Mouse (Mus musculus): Measurements from ENCODE around the gene Chp1.
A peak's percentile ranks its signal among the peaks of the same experiment; 100 is the strongest.
"Not testable (repeated sequence)": the region's sequence is repeated elsewhere in the genome, so short reads cannot be mapped to it uniquely, and the experiment has no call there.

Gene Chp1

DNA sequence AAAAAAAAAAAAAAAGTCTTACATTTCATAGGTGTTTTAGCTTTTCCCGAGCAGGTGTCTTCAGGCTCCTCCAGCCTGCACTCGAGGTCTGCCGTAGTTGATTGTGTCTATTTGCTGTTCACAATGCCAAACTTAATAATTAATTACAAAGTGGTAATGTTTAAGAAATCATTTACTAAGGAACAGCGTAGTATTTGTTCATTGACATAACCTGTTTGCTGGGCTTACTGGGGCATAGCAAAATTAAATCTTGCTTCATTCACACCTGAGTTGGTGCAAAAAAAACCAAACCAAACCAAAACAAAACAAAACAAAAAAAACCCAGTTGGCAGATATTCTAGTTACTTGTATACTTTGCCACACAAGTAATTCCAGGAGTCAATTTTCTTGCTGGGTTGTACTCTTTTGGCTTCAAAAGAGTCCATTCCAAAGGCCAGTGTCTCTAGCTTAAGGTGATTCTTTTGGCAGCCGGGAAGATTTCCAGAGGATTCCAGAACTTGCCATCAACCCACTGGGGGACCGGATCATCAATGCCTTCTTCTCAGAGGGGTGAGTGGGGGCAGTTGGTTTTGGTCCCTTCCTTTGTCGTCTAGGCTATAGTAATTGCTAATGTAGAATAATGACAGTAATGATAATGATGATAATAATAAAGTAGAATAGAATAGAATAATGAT lies 18.8 kb downstream of the Chp1 start:
- no peak for DNase-seq (ENCODE audit: low read depth)

DNA sequence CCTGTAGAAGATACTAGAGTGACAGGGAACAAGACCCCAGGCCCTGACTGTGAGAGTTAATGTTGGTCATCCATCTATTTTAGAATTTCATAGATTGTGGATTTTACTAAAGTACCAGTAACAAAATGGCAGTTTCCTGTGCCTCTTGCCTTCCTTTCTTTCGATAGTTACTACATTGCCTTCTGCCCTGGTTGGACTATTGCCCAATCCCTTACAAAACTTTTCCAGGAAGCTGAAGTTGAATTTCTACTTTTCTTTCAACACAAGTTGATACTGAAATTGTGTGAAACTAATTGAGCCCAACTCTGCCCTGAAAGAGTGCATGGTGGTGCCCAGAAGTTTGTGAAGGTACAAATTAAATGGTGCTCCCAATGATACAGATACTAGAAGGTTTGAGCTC lies 25.0 kb downstream of the Chp1 start:
- no peak for DNase-seq (ENCODE audit: low read depth)

GRCm38 (mm10) chr2:119581571-119581970 lies 34.1 kb downstream of the Chp1 start:
- no peak for DNase-seq (ENCODE audit: low read depth)

DNA sequence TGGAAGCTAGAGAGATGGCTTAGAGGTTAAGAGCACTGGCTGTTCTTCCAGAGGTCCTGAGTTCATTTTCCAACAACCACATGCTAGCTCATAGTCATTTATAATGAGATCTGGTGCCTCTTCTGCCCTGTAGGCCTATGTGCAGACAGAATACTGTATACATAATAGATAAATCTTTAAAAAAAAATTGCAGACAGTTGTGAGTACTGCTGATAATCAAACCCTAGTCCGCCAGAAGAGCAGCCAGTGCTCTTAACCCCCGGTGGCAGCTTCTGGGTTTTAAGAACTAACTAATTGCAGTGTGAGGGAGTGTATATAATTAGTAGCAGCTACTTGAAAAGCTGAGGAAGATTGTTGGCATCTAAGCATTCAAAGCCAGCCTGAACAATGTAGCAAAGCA lies 35.9 kb downstream of the Chp1 start:
- DNase-seq (ENCODE audit: low read depth) = no peak

- DNase-seq (ENCODE audit: low read depth) = no peak
Measured at GRCm38 (mm10) chr2:119584282-119584681, 36.8 kb downstream of the Chp1 start.

- no peak for DNase-seq (ENCODE audit: low read depth)
Measured at GRCm38 (mm10) chr2:119587383-119587782, 39.9 kb downstream of the Chp1 start.

GRCm38 (mm10) chr2:119591247-119591646 lies 43.8 kb downstream of the Chp1 start:
- no peak for DNase-seq (ENCODE audit: low read depth)

GRCm38 (mm10) chr2:119593765-119594112 lies 46.2 kb downstream of the Chp1 start:
- no peak for DNase-seq (ENCODE audit: low read depth)

GRCm38 (mm10) chr2:119594113-119594981 lies 46.9 kb downstream of the Chp1 start:
- peak; percentile 94 for DNase-seq (ENCODE audit: low read depth)

DNA sequence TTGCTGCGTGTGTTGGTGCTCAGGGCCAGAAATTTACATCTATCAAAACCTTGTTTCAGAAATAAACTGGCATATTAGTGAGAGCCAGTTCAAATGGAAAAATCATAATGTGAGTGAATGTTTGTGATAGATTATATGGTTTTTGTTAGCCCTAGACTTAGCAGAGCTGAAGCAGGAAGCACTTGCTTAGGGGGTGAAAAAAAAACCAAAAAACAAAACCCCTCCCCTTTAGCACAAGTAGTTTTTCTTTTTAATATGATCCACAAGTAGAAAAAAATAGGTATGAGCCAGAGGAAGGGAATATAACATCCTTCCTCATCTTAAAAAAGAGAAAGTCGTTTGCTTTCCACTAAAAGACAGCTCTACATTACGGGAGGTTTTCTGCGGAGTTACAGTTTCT lies 47.8 kb downstream of the Chp1 start:
- no peak for DNase-seq (ENCODE audit: low read depth)

- DNase-seq (ENCODE audit: low read depth) = no peak
Measured at GRCm38 (mm10) chr2:119596781-119597330, 49.4 kb downstream of the Chp1 start.

DNA sequence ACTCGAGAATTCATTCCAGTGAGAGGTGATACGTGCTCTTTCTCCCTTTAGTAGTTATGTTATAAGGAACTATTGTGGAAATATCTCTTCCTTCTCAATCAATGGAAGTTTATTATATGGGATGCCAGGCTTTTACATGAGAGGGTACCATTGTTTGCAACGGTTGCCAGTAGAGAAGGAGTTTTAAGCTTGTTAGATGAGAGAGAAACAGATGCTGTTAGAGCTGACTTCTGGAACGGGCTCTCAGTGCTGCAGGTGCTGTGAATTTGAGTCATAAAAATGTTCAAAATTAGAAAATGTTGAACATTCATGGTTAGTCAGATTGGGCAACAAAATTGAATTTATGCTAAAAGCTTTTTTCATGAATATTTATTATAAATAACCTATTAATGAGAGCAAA lies 53.5 kb downstream of the Chp1 start:
- no peak for DNase-seq (ENCODE audit: low read depth)

DNA sequence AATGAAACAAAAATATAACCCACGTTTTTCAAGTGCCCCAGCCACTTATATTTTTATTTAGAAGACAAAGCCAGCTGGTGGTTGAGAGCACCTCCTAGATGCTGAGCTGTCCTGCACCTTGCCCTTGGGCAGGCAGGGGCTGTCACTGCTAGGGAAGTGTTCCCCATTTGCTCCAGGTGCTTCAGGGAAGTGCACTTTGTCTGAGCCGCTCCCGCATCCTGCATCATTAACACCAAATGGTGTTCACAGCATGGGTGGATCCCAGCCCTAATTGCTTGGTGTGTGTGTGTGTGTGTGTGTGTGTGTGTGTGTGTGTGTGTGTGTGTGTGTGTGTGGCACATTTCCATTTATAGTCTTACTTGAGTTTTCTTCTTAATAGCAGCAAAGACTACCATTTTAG lies 54.1 kb downstream of the Chp1 start:
- DNase-seq (ENCODE audit: low read depth) = not testable (repeated sequence)

- DNase-seq (ENCODE audit: low read depth) = no peak
Measured at GRCm38 (mm10) chr2:119602488-119602887, 55.0 kb downstream of the Chp1 start.

GRCm38 (mm10) chr2:119603909-119604308 lies 56.4 kb downstream of the Chp1 start:
- no peak for DNase-seq (ENCODE audit: low read depth)

DNA sequence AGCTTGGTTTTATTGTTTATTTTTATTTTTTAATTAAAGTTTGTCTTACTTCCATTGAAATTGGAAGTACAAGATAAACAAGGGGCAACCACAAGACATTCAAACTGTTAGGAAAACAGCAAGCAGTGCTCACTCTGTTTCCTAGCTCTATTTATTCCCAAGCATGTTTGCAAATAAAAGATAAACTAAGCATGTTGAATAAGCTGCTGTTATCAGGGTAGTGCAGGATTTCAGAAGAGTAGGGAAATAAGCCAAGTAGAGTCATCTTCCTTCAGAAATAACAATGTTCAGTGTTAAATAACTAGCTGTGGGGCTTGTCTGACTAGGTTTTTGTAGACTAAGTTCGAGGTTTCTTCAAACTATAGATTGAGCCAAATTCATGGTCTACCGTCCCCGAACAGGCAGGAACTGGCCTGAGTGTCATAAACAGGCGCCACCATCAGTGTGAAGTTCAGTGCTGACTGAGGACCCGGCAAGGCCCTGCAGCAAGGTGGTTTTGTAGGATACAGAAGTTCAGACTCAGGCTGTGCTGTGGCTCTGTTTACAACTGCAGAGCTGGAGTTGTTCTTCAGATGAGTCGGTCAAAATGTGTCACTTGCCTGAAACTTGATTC lies 58.0 kb downstream of the Chp1 start:
- no peak for DNase-seq (ENCODE audit: low read depth)

DNA sequence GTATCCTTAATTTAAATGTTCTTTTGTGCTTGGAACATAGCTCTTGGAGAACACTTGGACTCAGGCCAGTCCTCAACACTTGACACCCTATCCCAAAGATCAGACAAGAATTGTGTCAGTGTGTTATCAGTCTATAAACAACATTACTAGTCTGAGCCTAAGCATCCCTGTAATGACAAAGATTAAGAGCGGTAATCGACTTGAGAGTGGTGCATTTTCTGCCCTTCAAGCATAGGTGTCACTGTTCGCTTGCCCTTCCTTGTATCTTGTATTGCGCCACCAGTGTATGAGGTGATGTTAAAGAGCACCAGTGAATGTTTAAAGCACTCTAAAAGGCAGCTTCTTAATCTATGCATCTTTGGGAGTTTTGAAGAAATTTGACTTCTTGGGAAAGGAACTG lies 59.5 kb downstream of the Chp1 start:
- no peak for DNase-seq (ENCODE audit: low read depth)

- DNase-seq (ENCODE audit: low read depth) = no peak
Measured at GRCm38 (mm10) chr2:119617841-119618198, 70.3 kb downstream of the Chp1 start.

DNA sequence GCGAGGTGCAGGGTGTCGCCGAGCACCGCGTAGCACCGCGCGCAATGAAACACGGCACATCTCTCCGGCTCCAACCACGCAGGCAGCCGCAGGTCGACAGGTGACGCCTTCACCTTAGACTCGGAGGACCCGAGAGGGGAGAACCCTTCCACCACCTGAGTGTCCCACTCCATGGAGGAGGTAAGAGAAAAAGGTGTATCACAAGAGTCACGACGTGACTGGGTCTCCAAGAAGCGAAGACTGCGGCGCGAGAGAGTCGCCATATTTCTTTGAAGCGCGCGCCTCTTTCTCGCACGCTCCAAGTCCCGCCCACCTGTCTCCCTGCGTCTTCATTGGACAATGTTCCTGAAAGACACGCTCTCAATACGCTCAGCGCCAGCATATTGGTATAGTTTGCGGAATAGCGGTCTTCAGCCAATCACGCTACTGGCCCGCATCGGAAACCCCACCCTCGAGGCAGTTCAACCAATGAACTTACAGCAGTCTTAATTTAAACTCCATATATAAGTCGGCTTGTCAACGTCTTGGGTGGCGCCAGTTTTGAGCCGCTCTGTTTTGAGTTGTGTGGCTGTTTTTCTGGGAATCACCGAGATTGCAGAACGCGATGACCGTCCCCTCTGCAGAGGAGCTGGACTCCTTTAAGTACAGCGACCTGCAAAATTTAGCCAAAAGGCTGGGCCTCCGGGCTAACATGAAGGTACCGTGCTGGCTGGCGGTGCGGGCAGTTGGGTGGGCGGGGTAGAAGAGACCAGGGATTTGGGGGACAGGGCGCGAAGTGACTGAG lies 70.9 kb downstream of the Chp1 start, which contains the start of the genes Nusap1 and Oip5:
Gene Nusap1, plus strand, starts transcription at position 100 of the 784 bp plus-strand sequence.
Gene Oip5, minus strand, starts transcription at position 271 of the 784 bp plus-strand sequence.
- DNase-seq (ENCODE audit: low read depth) = peak; percentile 90

GRCm38 (mm10) chr2:119619002-119619401 lies 71.5 kb downstream of the Chp1 start:
- not testable (repeated sequence) for DNase-seq (ENCODE audit: low read depth)

DNA sequence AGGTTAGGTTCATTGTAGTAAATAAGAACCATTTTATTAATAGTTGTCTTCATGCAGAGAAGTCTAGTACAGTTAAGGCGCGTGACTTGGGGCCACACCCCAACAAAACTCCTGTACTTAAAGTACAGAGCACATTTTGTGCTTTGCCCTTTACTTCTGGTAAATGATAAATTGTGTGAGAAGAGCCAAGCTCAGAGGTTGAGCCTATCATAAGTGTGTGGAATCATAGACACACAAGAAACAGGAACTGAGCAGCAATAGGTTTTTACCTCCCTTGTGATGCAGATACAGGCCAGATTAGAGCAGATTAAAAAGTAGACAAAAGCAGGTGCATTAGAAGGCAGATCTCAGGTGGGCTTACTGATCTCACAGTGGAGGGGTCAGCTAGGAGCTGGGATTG lies 73.8 kb downstream of the Chp1 start:
- no peak for DNase-seq (ENCODE audit: low read depth)

Data from fibroblast of lung, adult 2 months (primary cell).